Mouse (Mus musculus): ENCODE measurements around the gene Nr1i2.

The Nr1i2 gene

DNA sequence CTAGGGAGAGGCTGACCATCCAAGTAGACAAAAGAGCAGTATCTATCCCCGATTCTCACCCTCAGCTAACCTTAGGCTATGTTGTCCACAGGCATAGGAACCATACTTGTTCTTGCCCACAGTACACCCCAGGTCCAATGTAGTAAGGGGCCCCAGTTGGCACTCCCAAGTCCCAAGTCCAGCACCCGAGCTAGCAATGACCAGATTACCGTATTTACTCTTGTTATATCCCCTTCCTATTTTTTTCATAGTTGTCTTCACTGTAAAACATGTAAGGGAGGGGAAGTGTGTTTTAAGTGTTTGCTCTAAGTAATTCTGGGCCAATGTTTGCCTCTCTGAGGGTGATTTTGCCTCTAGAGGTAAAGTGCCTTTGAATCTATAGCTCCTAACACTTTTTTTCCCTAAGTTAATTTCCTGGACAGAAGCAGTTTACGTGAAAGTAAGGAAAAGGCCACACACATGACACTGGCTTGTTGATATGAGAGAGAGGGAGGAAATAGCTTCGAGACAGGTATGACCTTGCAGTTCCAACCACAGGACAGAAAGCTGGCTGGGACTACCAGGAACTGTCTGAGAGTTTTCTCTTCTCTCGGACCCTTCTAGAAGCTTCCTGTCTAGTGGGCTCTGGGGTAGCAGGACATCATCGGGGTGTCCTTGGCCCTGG is at the start of gene Nr1i2:
TSS of gene Nr1i2 (minus strand) at position 140 of the 664 bp plus-strand sequence.
- TF ChIP-seq GATA4 (IDR thresholded peaks at IDR 0.05; ENCODE audit: insufficient replicate concordance, low read length), result no peak

DNA sequence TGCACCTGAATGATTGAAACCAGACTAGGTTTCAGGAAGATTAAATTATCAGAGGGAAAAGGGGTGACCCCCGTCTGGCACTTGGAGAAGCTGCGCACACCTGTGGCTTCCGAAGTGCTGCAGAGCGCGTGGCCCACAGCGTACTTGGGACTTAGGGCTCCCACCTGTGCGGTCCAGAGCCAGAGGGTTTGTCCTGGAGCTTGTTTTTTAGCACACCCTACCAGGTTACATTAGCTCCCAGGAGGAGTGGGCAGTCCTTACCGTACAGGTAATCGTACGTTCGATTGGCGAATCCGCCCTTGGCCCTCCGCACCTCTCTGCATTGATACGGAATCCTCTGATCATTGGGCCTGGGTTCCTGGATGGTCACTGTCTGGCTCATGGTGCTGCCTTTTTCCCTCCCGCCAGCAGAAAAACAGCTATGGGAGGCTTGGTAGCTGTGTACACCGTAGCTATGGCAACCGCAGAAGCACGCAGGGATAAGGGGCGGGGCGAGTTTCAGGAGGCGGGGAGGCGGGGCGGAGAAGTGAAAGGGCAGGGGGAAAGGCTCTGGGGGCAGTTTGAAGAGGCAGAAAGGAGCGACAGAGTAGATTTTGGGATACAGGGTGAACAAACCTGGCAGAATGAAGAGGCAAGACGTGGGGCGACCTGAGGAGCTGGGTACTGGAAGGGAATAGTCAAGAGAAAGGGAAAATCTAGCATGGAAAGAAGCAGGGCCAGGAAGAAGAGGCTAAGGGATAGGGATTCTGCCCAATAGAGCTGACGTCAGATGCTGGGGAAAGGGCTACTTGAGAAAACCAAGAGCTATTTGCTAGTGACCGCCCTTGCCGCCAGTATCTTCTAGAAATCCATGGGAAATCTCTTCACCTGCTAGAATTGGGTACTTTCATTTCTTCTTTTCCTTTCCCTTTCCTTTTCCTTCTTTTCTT is 47.0 kb upstream of the Nr1i2 start, which contains the start of gene Maats1:
TSS of gene Maats1 (minus strand) at position 748 of the 929 bp plus-strand sequence.
- no peak for TF ChIP-seq GATA4 (IDR thresholded peaks at IDR 0.05; ENCODE audit: insufficient replicate concordance, low read length)

DNA sequence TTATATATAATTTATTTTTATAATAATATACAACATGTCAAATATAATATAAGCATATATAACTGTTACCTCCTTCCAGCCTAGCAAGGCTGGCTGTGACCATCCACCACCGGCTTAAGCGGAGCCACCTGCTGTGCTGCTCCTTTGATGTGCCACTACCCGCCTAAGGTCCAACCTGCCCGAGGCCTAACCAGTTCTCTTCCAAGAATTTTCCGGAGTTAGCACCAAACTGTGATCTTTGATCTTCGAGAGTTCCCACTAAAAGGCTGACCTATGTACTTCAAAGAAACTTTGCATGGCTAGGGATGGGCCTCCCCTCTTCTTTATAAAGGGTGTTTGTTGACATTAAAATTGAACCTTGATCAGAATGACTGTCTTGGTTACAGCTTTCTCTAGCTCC is 39.8 kb upstream of the Nr1i2 start:
- no peak for TF ChIP-seq GATA4 (IDR thresholded peaks at IDR 0.05; ENCODE audit: insufficient replicate concordance, low read length)

DNA sequence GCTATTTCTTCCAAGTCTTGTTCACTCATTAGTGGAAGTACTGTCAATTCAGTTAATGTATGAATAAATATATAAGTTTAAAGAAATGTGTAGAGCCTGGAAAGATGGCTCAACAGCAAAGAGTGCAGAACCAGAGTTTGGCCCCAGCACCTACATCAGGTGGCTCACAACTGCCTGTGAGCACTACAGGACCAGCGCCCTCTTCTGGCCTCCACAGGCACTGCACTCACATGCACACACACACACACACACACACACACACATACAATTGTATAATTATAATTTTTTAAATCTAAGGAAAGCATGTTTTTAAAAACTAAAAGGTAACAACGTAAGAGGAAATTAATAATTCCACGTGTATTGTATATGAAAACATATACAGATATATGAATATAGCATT is 34.7 kb upstream of the Nr1i2 start:
- TF ChIP-seq GATA4 (IDR thresholded peaks at IDR 0.05; ENCODE audit: insufficient replicate concordance, low read length), result no peak

DNA sequence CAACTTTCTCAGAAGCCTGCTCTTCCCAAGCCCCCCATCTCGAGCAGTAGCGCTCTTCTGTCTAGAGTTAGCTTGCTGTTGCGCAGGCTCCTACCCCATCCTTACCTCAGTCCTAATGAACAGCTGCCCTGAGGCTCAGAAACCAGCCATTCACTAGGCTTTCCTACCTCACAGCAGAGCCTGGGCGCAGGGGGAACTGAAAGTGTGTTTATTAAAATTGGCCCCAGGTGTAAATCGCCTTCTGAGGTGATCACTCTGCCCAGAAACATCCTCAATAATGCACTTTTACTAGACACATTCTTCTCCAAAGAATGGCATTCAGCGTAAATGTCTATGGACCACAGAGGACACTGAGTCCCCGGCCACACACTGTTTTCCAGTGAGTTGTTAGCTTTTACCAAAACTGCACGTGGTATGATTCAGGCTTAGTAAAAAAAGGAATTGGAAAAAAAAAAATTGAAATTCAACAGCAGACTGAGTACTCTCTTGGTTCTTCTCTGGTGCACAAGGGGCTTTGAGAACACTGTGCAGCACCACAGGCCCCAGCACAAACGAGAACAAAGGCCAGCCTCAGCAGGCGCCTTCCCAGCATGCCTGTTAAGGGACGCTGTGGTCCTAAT is 32.3 kb upstream of the Nr1i2 start:
- no peak for TF ChIP-seq GATA4 (IDR thresholded peaks at IDR 0.05; ENCODE audit: insufficient replicate concordance, low read length)

DNA sequence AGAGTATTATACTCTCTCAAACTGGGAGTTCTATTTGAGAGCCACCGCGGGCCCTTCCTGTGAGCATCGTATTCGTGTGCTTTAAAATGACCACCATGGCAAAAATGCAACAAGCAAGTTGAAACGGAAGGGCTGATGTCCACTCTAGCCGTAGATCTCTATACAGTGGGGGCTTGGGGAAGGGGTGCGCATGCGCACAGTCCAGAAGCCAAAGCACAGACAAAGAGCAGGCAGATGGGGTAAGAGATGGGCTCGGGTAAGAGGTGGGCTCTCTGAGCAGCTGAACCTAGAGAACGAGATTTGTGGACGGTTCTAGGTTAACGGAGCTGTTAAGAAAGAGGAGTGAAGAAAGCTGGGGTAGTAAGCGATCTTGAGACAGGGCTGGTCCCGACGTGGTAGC is 29.7 kb upstream of the Nr1i2 start:
- no peak for TF ChIP-seq GATA4 (IDR thresholded peaks at IDR 0.05; ENCODE audit: insufficient replicate concordance, low read length)

DNA sequence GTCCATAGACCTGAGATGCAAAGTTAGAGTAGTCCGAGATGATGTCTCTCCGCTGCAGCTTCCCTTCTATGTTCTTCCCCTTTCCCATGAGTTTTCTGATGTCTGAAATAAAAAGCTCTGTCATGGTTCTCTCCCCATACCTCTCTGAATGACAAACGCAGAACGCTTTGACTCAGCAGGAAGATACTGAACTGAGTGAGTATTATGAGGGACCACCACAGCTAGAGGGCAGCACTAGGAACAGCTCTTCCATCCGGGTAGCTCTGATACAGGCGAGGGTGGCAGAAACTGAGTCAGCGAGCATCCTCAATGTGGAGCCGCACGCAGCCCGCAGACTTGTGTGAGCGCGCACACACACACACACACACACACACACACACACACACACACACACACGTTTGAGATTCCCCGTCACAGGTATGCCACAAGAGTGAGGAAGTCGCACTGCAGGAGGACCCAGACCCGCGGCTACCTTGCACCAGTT is 26.9 kb upstream of the Nr1i2 start:
- TF ChIP-seq GATA4 (IDR thresholded peaks at IDR 0.05; ENCODE audit: insufficient replicate concordance, low read length), result no peak

DNA sequence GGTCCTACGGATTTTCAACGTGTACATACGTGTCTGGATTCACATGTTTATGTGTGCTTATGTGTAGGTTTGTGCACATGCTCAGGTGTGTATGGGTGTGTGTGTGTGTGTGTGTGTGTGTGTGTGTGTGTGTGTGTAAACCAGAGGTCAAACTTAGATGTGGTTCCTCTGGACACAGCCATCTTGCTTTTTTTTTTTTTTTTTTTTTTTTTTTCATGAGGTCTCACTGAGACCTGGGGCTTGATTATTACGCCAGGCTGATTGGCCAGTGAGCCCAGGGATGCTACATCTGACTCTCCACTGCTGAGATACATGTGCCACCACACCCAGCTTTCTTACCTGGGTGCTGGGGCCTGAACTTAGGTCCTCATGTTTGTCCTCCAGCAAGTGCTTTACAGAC is 24.5 kb upstream of the Nr1i2 start:
- no peak for TF ChIP-seq GATA4 (IDR thresholded peaks at IDR 0.05; ENCODE audit: insufficient replicate concordance, low read length)

DNA sequence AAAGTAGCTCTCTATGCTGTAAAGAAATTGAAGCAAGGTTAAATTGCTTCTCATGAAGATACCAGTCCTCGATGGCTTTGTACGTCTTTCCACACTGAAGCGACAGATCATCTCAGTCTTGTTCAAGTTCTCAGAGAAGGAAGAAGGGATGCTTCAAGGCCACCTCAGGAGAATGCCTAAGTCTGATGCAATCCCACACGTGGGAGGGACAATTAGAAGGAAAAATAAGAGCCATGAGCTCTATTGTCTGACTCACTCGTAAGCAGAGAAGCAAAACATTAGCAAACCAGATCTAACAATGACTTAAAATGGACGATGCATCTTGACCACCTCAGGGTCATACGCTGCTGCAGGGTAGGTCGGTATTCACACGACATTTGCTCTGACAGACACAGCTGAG is 23.9 kb upstream of the Nr1i2 start:
- TF ChIP-seq GATA4 (IDR thresholded peaks at IDR 0.05; ENCODE audit: insufficient replicate concordance, low read length), result no peak

DNA sequence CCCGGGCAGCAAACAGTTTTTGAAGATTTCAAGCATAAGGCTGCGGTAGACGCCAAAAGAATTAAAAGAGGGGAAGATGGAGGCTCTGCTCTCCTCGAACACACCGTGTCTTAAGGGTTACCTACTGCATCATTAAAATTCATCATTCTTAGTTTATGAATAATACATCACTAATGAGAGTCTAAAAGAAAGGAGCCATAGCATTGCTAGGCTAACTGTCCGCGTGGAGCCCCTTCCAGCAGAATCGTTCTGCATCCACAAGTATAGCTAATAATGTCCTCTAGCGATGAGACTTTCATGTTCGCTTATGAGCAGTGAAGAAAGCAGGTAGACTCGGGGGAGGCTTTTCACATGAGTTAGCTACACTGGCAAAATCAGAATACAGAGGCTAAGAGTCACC is 13.6 kb upstream of the Nr1i2 start:
- TF ChIP-seq GATA4 (IDR thresholded peaks at IDR 0.05; ENCODE audit: insufficient replicate concordance, low read length), result no peak

DNA sequence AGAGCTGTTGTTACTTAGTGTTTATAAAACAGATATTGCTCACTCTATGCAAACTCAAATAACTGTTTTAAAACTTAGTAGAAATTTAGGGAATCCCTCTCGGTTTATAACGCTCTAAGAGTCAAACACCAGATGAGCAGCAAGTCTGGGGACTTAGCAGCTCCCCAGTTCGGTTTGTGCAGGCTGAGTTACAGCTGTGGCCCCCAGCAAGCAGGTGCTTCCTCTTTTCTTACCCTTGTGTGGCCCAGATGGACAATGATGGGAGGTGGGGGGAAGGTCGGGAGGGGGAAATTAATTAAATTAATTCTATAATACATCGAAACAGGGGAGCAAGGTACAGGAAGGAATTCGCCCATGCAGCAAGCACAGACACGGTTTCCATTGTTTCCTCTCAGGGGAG is 13.0 kb upstream of the Nr1i2 start:
- no peak for TF ChIP-seq GATA4 (IDR thresholded peaks at IDR 0.05; ENCODE audit: insufficient replicate concordance, low read length)

DNA sequence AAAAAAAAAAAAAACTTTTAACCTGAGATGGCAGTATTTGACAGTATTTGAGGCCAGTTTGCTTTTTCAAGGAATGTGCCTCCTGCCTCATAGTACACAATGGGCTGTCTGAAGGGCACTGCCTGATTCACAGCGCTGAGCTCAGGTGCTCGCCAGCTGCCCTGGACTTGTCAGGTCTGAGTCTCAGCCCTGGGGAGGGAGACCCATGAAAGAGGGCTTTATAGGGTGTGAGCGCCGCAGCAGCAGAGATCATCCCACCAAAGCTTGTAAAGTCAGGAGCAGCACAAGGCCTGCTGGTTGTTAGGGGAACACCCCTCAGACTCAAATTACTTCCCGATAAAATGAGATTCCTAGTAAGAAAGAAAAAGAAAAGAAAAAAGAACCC is 12.6 kb upstream of the Nr1i2 start:
- no peak for TF ChIP-seq GATA4 (IDR thresholded peaks at IDR 0.05; ENCODE audit: insufficient replicate concordance, low read length)

DNA sequence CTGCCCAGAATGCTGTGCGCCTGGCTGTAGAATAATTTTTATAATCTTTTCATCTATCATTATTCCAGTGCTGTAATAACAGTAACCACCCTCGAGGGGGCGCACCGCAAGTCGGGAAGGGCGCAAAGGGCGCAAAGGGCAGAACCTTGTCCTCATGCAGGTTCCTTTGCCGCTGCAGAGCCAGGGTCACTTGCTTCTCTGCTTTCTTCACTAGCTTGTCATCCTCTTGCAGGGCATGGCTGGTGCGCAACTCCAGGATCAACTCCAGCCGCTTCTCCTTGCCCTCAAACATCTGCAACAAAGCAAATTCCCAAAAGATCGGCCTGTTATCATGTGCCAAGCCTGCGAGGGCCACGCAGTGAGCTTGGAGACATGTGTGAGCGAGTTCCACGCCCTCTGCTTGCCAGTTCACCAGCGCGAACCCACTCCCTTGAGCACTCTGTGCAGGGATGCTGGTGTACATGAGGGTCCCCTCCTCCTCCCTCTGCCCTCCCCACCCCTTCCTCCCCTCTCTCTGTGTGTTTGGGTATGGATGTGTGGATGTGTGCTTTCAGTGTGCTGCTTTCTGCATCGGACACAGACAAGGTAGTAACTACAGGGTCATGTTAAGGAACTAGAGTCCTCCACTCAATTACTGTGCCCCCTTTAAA is 12.1 kb upstream of the Nr1i2 start:
- TF ChIP-seq GATA4 (IDR thresholded peaks at IDR 0.05; ENCODE audit: insufficient replicate concordance, low read length), result no peak

DNA sequence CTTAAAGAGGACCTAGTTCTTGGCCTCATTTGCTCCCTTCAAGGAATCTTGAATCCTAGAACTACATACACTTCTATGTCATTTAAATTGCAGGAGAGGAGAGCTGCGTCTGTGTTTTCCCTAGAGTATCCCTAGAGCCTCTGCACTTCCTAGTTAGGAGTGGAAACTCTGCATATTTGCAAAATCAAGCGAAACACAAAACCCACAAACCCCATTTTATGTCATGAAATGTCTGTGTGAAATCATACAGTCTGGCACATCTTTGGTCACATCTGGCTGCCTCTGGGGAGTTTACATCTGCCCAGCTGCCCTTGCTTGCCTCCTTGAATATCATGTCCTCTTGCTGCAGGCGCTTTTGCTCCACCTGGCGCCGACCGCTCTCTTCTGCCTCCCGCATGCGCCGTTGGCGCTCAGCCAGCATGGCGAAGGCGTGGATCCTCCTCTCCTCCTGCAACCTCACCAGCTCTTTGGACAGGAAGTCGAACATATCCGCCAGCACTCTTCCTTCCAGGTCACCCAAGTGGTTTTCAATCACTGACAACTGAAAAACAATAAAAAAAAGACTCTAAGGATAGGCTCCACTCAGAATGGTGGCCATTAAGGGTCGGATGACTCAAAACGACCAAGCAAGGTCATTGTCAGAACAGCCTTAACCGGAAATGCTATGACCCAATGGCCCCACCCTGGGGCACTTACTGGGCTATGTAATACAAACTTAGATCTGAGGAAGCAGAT is 10.0 kb upstream of the Nr1i2 start:
- no peak for TF ChIP-seq GATA4 (IDR thresholded peaks at IDR 0.05; ENCODE audit: insufficient replicate concordance, low read length)

DNA sequence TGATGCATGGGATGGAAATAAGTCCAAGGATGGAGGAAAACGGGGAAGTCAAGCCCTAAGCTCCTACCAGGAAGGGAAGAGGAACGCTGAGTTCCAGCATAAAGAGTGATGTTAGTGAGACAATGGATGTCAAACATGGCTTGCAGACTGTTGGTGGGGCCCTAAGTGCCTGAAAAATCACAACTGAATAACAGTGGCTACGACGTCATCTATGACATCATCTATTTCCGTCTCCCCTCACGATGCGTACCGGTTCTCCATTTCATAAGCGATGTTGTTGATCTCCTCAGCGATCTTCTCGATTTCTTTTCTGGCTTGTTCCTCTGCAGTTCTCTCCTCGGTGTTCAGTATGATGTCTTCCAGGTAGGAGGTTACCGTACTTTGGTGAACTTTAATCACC is 7.7 kb upstream of the Nr1i2 start:
- TF ChIP-seq GATA4 (IDR thresholded peaks at IDR 0.05; ENCODE audit: insufficient replicate concordance, low read length), result no peak

Data from liver, adult (tissue).